Mouse (Mus musculus) frontal cortex, postnatal 10 days (tissue): Measurements from ENCODE around the gene Ttll4.

Experiments used
- DNase-seq, 2 experiments: peaks; one replicate each; pipeline ENCODE4 v3.0.0; 2022; ENCODE audit warnings: low spot score in 2 of 2, mixed read lengths in 1 of 2

Ttll4 gene

DNA sequence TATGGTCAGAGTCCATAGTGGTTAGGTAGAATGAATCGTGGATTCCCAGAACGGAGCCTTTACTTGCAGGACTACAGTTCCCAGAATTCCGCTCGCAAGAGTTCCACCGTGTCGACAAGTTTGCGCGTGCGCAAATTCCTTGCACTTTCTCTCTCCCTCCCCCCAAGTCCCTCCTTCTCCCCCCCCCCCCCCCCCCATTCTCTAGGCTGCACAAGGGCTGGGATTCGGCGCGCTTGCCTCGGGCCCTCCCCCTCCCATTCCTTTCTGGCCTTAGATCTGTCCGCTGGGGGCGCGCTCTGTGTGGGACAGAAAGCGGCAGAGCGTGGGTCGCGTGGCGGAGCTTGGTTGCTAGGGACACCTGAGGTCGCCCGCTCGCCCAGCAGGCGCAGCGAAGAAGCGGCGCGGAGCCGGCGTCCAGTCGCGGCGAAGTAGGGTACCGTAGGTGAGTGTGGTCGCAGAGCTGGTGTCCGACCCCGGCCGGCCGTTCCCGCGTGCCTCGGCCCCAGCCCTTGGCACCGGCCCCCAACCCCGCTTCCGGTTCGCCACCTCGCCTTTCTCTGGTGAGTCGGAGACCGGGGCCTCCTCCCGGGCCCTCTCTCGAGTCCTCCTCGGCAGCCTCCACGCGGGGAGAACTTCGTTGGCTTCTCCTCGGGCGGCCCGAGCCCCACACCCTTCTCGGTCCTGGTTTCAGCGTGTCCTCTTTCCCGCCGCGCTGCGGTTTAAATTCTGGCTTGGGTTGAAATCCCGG is at the start of gene Ttll4:
Ttll4 (plus strand) TSS at position 298 of the 748 bp plus-strand sequence.
- peak; percentile 91 to 92 for DNase-seq

DNA sequence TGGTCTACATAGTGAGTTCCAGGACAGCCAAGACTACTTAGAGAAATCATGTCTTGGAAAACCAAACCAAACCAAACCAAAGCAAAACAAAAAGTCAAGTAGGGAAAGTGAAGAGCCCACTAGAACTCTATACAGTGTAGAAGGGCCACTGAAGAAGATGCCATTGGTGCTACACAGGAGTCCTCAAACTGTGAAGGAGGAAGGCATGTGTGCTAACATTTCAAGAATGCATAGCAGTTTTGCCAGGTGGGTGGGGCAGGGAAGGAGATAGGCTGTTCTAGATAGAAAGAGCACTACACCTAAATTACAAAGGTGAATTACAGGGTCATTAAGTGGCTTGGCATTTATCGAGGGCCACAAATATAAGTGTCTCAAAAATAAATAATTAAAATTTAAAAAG is 37.4 kb upstream of the Ttll4 start:
- DNase-seq = no peak

DNA sequence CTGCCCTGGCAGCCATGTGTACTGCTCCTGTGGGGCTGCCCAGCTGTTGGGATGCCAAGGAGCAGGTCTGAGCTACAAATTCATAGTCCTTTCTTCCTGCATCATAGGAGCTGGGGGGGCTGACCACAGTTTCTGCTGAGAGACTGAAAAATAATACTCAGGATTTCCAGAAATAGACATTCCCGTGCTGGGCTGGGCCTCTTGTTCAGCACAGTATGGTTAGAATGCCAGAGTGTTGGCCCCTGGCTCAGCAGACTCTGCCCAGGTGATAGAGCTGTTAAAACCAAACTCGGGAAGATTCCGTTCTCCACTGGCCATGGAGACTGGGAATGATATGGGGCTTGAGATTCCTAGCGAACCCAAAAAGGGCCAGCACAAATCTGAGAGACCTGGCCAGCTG is 35.5 kb upstream of the Ttll4 start:
- DNase-seq = no peak

DNA sequence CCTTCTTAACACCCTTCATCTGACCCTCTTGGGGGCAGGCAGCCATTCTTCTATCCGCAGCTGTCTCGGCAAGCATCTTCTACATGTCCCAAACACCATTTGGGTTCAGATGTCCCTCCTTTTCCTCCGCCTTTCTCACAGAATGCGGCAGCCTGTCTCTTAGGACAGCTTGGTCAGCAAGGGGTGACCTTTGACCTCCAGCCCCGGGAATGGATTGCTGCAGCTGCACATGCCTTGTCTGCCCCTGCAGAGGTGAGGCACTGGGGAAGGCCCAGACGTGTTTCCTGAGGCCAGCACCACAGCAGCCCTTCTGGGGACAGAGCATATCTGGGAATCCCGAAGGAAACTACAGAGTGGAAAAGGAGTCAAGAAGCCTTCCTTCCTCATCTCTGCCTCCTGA is 33.5 kb upstream of the Ttll4 start:
- DNase-seq = no peak

DNA sequence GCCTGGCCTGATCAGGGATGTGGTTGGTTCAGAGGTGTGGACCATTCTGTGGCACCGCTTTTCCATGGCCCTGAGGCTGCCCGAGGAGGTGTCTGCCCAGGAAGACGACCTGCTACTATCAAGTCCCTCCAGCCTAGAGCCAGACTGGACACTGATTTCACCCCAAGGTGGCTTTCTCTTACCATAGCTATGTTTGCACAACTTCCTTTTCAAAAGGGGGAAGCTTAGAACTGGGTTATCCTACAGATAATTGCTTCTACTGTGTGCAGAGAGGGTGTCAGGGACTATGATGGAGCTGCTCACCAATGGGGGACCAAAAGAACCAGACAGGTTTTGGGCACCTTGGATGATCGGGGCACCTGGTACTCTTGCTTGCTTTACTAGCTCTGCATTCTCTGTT is 28.8 kb upstream of the Ttll4 start:
- no peak for DNase-seq

DNA sequence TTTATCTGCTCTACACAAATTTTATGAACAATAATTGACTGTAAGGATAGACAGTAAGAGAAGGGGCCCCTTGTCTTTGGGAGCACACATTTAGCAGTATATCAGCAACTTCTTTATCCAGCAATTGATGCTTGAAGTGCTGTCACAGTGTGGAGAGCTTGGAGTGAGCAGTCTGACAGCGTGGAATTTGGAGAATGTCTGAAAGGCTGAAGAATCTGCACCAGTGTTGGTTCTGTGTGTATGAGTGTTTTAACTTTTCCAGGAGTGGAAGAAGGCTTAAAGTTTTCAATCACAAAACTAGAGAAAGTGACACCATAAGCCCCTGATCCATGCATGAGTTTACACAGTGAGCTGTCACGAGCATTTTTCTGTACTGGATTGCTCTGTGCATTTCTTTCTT is 18.0 kb upstream of the Ttll4 start:
- DNase-seq = no peak

DNA sequence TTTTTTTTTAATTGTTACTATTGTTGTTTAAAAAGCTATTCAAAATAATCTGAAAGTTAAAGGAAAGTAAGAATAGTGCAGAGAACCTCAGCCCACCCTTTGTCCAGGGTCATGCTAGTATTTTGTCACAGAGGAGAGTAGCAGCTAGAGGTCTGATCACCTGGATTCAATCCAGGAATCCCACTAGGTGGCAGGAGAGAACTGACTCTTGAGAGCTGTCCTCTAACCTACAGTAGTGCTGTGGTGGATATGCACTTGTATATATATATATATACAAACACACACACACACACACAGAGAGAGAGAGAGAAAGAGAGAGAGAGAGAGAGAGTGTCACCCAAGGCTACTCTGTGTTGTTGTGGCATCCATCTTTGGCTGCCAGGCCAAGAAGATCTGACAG is 17.6 kb upstream of the Ttll4 start:
- DNase-seq = no peak

DNA sequence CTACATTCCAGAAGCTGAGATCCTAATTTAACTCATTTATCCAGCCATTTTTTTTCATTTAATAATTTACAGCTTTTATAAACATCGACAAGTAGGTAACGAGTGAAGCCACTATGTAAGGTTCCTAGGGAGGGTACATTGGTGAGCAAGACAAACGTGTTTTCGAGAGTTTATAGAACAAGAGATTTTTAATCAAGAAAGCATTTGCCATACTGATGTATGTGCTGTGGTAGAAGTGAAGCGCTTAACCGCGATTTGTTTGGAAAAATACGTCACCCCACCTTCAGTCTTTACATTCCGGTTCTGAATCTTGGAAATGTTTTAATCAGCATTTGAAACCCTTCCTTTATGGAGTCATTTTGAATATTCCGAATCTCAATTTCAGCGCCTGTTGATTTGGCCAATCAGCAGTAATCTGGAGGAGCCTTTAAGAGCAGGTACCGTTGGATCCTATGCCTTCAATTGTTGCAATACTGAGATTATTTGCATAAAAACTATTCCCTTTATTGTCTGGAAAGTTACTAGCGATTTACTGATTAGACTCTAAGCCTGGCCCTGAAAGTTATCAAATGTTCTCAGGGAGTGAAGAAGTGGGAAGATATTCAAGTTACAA is 814 bp downstream of the Ttll4 start:
- DNase-seq = no peak

DNA sequence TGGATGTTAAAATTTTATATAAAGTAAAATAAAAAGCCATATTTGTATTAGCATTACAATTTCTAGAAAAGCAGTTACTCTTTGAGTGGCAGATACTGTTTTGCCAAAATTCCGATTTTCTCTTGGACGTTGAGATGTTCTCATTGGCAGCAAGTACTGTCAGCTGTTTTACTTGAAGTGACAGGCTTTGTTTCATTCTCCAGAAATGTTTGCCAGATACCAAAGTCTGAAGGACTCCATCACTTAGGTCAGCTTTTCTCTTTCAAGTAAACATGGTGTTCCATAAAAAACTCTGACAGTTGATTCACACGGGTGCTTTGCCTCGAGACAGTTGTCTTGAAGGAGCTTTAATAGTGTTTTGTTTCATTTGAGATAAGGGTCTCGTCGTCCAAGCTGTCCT is 3.6 kb downstream of the Ttll4 start:
- no peak for DNase-seq

DNA sequence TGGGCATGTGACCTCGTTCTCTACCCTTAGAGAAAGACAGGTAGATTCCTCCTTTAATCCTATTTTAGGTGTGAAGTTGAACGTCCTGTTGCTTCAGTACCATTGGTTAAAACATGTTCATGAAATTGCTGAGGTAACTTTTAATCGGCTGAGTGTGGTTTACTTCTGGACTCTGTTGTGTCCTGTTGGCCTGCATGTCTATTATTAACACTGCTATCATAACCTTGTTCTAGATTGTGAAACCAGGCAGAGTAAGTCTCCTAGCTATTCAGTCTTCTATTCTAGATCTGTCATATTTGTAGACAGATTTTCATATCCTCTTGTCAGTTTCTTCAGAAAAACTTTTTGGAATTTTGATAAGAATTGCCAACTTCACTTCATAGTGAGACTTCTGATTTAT is 6.8 kb downstream of the Ttll4 start:
- DNase-seq = no peak

DNA sequence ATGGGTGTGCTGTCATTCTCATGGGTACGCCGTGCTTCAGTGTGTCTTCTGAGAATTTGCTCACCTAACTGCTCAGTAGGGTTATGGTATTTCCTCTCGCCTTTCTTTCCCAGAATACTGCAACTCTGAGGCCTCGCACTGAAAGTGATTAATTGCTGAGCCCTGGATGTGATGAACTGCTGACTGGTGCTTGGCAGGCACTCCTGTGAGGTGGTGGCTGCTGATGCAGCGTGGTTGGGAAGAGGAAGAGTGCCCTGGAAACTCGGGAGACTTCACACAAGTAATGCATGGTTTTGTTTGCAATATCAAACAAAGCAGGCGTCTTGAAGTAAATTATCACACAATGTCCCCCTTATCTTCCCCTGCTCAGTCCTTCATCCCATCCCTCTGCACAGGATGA is 11.2 kb downstream of the Ttll4 start:
- DNase-seq = no peak

DNA sequence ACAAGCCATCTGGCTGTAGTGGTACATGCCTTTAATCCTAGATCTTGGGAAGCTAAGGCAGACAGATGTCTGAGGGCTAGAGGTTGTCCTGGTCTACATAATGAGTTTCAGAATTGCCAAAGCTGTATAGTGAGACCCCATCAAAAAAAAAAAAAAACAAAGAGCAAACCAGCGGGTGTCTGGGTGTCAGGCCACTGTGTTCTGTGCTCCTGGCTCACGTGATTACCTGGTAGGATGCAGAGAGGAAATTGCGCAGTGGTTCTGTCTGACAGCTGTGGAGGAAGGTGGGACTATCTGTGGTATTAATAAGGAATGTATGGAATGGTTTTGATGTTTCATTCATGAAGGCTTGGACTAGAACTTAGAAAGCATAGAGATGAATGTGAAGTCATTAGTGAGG is 15.3 kb downstream of the Ttll4 start:
- no peak for DNase-seq

DNA sequence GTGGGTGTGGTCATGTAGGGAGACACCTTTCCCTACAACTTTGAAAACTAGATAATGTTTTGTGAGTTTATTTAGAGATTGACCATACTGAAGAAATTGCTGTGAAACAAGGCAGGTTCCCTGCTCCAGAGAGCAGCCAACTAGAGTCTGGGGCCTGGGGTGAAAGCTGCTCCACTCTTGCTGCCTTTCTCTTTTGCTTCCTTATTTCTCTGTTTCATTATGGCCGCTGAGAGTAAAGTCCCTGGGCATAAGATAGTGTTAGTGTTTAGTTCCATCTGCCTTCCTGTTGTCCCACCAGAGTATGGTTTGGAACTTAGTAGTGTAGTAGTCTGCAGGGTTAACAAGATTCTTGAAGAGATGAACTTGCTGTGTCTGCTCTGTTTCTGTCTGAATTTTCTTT is 16.3 kb downstream of the Ttll4 start:
- DNase-seq = no peak

DNA sequence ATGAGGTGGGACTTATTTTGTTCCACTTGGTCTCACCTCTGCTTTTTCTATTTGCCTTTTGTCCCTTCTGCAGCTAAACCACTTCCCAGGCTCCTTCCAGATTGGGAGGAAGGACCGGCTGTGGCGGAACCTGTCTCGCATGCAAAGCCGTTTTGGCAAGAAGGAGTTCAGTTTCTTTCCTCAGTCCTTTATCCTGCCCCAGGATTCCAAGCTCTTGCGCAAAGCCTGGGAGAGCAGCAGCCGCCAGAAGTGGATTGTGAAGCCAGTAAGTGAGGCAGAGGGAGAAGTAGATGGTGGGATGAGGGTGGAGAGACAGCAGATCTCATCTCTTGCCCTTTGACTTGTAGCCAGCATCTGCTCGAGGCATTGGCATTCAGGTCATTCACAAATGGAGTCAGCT is 25.6 kb downstream of the Ttll4 start:
- no peak for DNase-seq

DNA sequence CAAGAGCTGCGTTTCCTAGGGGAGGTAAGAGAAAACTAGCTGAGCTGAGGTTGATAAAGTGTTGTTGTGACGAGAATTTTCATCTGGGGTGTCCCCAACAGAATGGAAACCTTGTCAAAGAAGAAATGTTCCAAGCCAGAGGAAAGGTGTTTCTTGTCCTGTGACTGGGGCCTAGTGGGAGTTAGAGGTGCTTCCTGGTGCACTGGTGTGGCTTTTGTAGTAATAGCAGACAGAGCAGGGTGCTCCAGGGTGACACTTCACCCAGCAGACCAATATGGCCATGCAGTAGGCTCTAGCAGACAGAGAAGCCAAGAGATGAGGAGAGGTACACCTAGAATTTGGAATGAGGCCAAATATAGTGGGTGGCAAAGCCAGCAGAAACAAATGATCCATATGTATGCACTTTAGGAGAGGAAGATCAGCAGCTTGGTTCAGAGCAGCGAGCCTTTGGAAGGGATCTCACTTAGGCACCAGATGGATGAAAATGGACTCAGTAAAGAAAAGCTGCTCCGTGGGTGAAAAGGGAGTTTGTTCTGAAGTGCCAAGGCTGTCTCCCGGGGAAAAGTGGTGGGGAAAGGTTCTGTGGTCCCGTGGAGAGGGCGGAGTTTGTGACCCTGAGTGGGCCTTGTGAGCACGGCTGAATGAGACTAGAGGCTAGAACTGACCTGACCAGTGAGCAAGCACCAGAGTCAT is 32.5 kb downstream of the Ttll4 start:
- DNase-seq = no peak

DNA sequence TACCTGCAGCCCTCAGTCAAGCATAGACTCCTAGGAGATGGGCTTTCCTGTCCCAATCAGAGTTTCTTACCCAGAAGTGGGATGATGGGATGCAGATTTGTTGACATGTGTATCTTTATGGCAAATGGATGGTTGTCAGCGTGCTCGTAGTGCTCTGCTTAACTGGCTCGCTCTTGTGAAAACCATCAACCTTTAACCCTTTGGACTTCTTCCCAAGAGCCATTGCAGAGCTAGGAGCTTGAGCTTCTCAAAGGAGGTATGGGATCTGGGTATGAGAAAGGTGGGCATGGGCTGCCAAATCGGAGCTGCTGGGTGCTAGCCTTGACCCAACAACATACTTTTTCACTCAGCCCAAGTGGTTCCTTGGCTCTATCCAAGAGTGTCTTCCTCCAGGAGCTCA is 34.3 kb downstream of the Ttll4 start:
- no peak for DNase-seq

DNA sequence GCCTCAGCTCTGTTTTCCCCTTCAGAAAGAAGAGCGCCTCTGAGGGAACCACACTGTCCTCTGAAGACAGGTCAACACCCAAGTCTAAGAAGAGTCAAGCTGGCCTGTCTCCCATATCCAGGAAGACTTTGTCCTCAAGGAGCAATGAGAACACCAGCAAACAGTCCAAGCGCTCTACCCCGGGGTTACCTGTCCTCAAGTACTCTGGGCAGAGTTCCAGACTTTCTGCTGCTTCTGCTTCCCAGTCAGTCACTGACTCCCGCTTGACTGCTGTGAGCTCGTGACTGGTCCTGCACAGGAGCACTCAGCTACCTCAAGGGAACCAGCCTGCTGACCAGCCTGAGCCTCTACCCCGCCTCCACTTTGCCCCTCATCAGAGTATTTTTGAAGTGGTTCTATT is 35.9 kb downstream of the Ttll4 start:
- DNase-seq = no peak

DNA sequence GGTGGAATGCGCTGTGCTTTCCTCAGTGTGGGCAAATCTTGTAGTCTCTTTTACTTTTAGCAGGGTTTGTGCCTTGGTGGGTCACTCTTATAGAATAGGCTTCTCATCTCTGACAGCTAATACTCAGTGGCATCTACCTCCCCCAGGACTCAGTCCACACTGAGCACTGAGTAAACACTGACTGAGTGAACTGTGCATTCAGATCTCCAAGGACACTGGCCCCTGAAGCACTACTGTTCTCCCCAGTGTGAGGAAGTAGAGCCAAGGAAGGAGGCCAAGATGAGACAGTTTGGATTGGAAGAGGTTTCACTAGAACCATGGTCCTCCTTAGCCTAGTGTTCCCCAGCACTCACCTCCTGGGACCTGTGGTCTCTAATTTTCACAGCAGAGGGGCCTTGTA is 36.8 kb downstream of the Ttll4 start:
- DNase-seq = no peak

DNA sequence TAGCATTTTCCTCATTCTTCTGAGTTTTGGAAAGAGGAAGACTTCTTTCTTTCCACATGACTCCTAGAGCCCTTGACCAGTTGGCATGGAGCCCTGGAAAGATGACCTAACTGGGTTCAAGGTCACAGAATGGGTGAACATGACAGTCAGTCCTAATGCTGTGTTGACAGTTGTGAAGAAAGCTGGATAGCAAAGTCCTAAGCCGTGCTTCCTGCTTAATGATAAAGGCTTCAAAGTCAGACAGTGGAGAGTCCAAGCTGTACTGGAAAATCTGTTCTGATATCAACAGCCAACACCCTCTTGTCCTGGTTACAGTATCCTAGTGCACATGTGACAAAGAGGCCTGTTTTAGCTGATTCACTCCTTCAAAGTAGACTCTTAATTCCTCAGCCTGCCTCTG is 37.2 kb downstream of the Ttll4 start:
- DNase-seq = no peak

DNA sequence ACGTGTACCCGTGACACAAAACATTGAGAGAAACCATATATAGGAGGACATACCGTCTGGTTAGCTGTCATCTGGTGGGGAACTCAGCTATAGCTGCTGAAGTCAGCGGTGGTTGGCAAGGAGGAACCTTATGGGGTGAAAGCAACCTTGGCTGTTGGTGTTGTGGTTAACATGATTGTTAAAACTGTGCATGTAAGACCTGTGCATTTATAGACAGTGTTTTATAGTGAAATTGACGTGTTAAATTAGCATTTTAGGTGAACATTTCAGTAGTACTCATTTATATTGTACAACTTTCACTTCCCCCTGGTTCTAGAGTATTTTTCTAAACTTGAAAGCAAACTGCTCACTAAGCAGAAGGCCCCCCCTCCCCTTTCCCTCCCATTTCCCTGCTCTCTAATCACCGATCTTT is 40.6 kb downstream of the Ttll4 start:
- DNase-seq = no peak

DNA sequence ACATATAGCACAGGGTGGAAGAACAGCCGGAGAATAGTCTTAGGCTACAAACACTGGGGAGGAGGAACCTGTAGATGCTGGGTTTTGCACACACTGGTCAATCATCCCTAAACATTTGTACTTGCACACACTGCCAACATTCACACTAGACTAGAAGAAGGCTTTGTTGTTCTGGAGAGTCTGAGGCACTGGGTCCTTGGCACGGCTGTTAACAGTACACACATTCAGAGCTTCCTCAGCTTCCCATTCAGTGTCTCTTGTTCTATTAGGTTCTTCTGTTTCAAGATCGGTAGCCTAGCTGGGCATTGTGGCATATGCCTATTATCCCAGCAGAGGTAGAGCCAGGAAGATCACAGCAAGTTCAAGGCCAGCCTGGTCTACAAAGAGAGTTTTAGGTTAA is 42.6 kb downstream of the Ttll4 start:
- DNase-seq = no peak

DNA sequence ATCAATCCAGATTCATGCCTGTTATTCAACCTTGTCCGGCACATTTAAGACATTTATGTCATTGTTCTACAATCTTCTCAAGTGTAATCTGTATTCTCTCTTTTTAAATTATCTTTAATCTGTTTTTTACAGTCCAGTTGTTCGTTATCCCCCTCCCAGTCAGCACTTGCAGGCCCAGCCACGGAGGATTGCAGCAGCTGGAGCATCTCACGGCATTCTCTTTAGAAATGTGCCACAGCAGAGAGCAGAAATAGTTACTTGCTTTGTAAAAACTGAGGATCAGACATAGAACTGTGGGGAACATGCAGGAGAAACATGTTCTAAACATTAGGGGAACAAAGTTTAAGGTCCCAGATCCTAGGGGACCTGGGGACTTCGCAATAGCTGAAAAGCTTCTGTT is 43.5 kb downstream of the Ttll4 start:
- DNase-seq = no peak

DNA sequence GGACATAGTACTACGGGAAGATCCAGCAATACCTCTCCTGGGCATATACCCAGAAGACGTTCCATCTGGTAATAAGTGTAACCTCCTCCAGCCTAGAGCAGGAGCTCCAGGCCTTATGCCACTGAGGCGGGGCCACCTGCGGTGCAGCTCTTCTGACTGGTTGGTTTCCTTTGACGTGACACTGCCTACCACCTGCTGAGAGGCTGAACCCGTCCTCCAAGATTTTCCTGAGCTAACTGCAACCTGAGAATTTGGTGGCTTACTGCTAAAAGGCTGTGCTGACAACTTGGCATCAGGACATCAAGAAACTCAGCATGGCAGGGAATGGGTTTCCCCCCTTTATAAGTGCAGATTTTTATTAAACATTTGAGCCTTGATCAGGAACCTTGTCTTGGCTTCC is 48.0 kb downstream of the Ttll4 start:
- DNase-seq = no peak
